Mouse (Mus musculus): ENCODE data around the gene Prss35. TPM values are rescaled to one million over a fixed set of nuclear protein-coding genes. Genes with fewer than 3 reads are reported as not detected.

Prss35 gene
- total RNA-seq, 2 experiments from 2014 or later = 153 to 823 TPM

GRCm38 (mm10) chr9:86729811-86730210, 13.6 kb upstream of the Prss35 start:
- DNase-seq = peak in 1 of 2 experiments; percentile 20

GRCm38 (mm10) chr9:86734357-86734756, 9.1 kb upstream of the Prss35 start:
- no peak for DNase-seq

- peak in 1 of 2 experiments; percentile 28 for DNase-seq
Measured at GRCm38 (mm10) chr9:86734795-86735194, 8.7 kb upstream of the Prss35 start.

- DNase-seq = no peak
Measured at GRCm38 (mm10) chr9:86736991-86737390, 6.5 kb upstream of the Prss35 start.

- DNase-seq = peak in 1 of 2 experiments; percentile 26
Measured at GRCm38 (mm10) chr9:86738067-86738466, 5.4 kb upstream of the Prss35 start.

GRCm38 (mm10) chr9:86738801-86739200, 4.6 kb upstream of the Prss35 start:
- no peak for DNase-seq

- DNase-seq = no peak
Measured at GRCm38 (mm10) chr9:86739971-86740370, 3.5 kb upstream of the Prss35 start.

- no peak for DNase-seq
Measured at GRCm38 (mm10) chr9:86744041-86744440, 592 bp downstream of the Prss35 start.

- DNase-seq = peak; percentile 76 to 80
Measured at GRCm38 (mm10) chr9:86745926-86746581, 2.6 kb downstream of the Prss35 start.

GRCm38 (mm10) chr9:86762477-86763376, 19.3 kb downstream of the Prss35 start:
- no peak for DNase-seq

GRCm38 (mm10) chr9:86764002-86764401, 20.6 kb downstream of the Prss35 start:
- no peak for DNase-seq

- no peak for DNase-seq
Measured at GRCm38 (mm10) chr9:86766991-86767390, 23.5 kb downstream of the Prss35 start.

GRCm38 (mm10) chr9:86772897-86773296, 29.4 kb downstream of the Prss35 start:
- DNase-seq = no peak

GRCm38 (mm10) chr9:86773996-86774395, 30.5 kb downstream of the Prss35 start:
- no peak for DNase-seq

GRCm38 (mm10) chr9:86775374-86775773, 31.9 kb downstream of the Prss35 start:
- DNase-seq = no peak

- DNase-seq = no peak
Measured at GRCm38 (mm10) chr9:86777309-86777708, 33.9 kb downstream of the Prss35 start.

- DNase-seq = no peak
Measured at GRCm38 (mm10) chr9:86778212-86778611, 34.8 kb downstream of the Prss35 start.

- DNase-seq = peak; percentile 32
Measured at GRCm38 (mm10) chr9:86781426-86781825, 38.0 kb downstream of the Prss35 start.

GRCm38 (mm10) chr9:86782836-86783235, 39.4 kb downstream of the Prss35 start:
- no peak for DNase-seq

GRCm38 (mm10) chr9:86789186-86789585, 45.7 kb downstream of the Prss35 start:
- DNase-seq = peak in 1 of 2 experiments; percentile 12

GRCm38 (mm10) chr9:86791927-86792326, 48.5 kb downstream of the Prss35 start:
- DNase-seq = no peak

- no peak for DNase-seq
Measured at GRCm38 (mm10) chr9:86795236-86795635, 51.8 kb downstream of the Prss35 start.

- DNase-seq = no peak
Measured at GRCm38 (mm10) chr9:86797553-86797952, 54.1 kb downstream of the Prss35 start.

Data from adrenal gland, postnatal 36 days (tissue).